Mouse (Mus musculus) left cerebral cortex, adult 18-20 months (tissue): ENCODE measurements around the gene Capza2. TPM values are rescaled to one million over a fixed set of nuclear protein-coding genes. Genes with fewer than 3 reads are reported as not detected.
"Not testable (repeated sequence)": the region's sequence is repeated elsewhere in the genome, so short reads cannot be mapped to it uniquely, and the experiment has no call there.

Experiments
- DNase-seq, 2 experiments: peaks; one replicate each; pipeline ENCODE4 v3.0.0; 2021 to 2022; ENCODE audit warnings: low spot score in 2 of 2, mixed read lengths in 1 of 2
- total RNA-seq, 2 experiments: library from RNA; stranded (reverse); gene quantifications; 2 replicates each; pipeline ENCODE4 v1.2.3; 2021

The Capza2 gene
- total RNA-seq, 2 experiments from 2014 or later: 225 to 230 TPM

- no peak for DNase-seq
These were observed 65.0 kb downstream of the Capza2 start for GRCm38 (mm10) chr6:17700936-17701612.

GRCm38 (mm10) chr6:17704038-17704437 is 68.0 kb downstream of the Capza2 start:
- not testable (repeated sequence) for DNase-seq

- DNase-seq: no peak
These were observed 69.9 kb downstream of the Capza2 start for GRCm38 (mm10) chr6:17705973-17706372.

Other genes starting within 250 kb of the Capza2 start
- 1 to 10 TPM; 4.1 TPM for gene Met, start 172.4 kb upstream of the Capza2 start, total RNA-seq
- 10 to 100 TPM; 32.3 to 38.6 TPM for gene St7, start 56.7 kb downstream of the Capza2 start, total RNA-seq